Mouse (Mus musculus) brain, embryonic 14.5 days (tissue): ENCODE results near the gene Gtf3c1.

Experiments
- CTCF ChIP-seq: fragments of 200-500 bp; IDR thresholded peaks from 2 replicates; pipeline ENCODE4 v1.5.1; 2012; ENCODE audit warnings: inconsistent platforms, mild to moderate bottlenecking, moderate library complexity, borderline replicate concordance; ENCODE audit not compliant: insufficient read depth, insufficient read length; ENCODE audit errors: extremely low read depth
- POLR2A ChIP-seq: fragments of 200-500 bp; IDR thresholded peaks from 2 replicates; pipeline ENCODE4 v1.6.1; 2012; ENCODE audit warnings: mild to moderate bottlenecking, inconsistent platforms, borderline replicate concordance; ENCODE audit not compliant: poor library complexity, insufficient read depth, insufficient read length, severe bottlenecking; ENCODE audit errors: extremely low read depth

GRCm38 (mm10) chr7:125615453-125615852 lies 92.1 kb downstream of the Gtf3c1 start:
- TF ChIP-seq CTCF: no peak
- no peak for TF ChIP-seq POLR2A
